Mouse (Mus musculus) midbrain, embryonic 16.5 days (tissue): Measurements from ENCODE around the gene Extl2. TPM values are rescaled to one million over a fixed set of nuclear protein-coding genes. Genes with fewer than 3 reads are reported as not detected.

Experiments
- ATAC-seq: fragments of 200-750 bp; cut with Nextera tagmentation; 2 replicates; pipeline ENCODE4 v1.8.0; 2017; ENCODE audit warnings: moderate TSS enrichment
- H3K27ac ChIP-seq: fragments of 300-500 bp; sonication (generic); 2 replicates; pipeline ENCODE4 v1.5.1; 2014; ENCODE audit warnings: mild to moderate bottlenecking, low read length, mixed read lengths
- H3K27me3 ChIP-seq: fragments of 300-500 bp; sonication (generic); 2 replicates; pipeline ENCODE4 v1.6.1; 2014; ENCODE audit warnings: low read depth, low read length, mixed read lengths; ENCODE audit not compliant: control insufficient read depth, insufficient read depth
- H3K36me3 ChIP-seq: fragments of 300-500 bp; sonication (generic); 2 replicates; pipeline ENCODE4 v1.6.1; 2014; ENCODE audit warnings: mild to moderate bottlenecking, low read length, moderate library complexity, mixed read lengths; ENCODE audit not compliant: control insufficient read depth, insufficient read depth
- H3K4me1 ChIP-seq: fragments of 300-500 bp; sonication (generic); 2 replicates; pipeline ENCODE4 v1.6.1; 2014; ENCODE audit warnings: mild to moderate bottlenecking, low read length, mixed read lengths; ENCODE audit not compliant: control insufficient read depth, insufficient read depth
- H3K4me2 ChIP-seq: fragments of 300-500 bp; sonication (generic); 2 replicates; pipeline ENCODE4 v1.6.1; 2014; ENCODE audit warnings: mild to moderate bottlenecking, low read length, mixed read lengths
- H3K4me3 ChIP-seq: fragments of 300-500 bp; sonication (generic); 2 replicates; pipeline ENCODE4 v1.5.1; 2014; ENCODE audit warnings: low read depth, mild to moderate bottlenecking, low read length, moderate library complexity, mixed read lengths
- H3K9ac ChIP-seq: fragments of 300-500 bp; sonication (generic); 2 replicates; pipeline ENCODE4 v1.6.1; 2014; ENCODE audit warnings: low read depth, low read length, mixed read lengths
- H3K9me3 ChIP-seq: fragments of 300-500 bp; sonication (generic); replicated peaks from 2 replicates; pipeline ENCODE4 v1.6.1; 2014; ENCODE audit warnings: mild to moderate bottlenecking, low read length, mixed read lengths; ENCODE audit not compliant: control insufficient read depth, poor library complexity, severe bottlenecking
- WGBS: fragments of 180-500 bp; shearing (Covaris S2); extraction: QIAGEN DNeasy Blood & Tissue Kit; methylation state at CpG from one replicate; pipeline ENCODE4 v1.1.7; 2014; 5-methylcytosine and 5-hydroxymethylcytosine counted together
- polyA plus RNA-seq: library from polyadenylated mRNA; unstranded; fragments of >200 nt; fragmentation: Nextera tagmentation; extraction: Ambion mirVana; gene quantifications from 2 replicates; pipeline ENCODE4 v1.2.1, GENCODE M21; 2015

Extl2 gene
- polyA plus RNA-seq, 1 experiment from 2014 or later = 30.1 TPM

DNA sequence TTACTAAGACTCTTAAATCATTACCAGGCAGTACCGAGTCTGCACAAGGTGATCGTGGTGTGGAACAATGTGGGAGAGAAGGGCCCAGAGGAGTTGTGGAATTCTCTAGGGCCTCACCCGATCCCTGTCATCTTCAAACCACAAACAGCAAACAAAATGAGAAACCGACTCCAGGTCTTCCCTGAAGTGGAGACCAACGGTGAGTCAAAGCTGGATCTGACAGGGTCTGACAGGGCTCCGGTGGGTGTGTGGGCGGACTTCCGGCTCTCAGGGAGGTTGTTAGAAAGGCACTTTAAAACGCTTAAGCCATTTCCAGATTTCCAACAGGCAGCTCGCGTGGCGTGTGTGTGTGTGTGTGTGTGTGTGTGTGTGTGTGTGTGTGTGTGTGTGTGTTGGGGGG is 17.0 kb downstream of the Extl2 start:
- no peaks in the 10 kb centered on the region for H3K9me3 ChIP-seq
- H3K27ac ChIP-seq = no peak overlapping the region
- no peak overlapping the region for H3K4me3 ChIP-seq
- WGBS = 91% methylated on average over 12 of the region's 12 CpGs
- no peaks in the 10 kb centered on the region for H3K27me3 ChIP-seq
- H3K9ac ChIP-seq = no peak overlapping the region
- H3K4me2 ChIP-seq = no peak overlapping the region
- no peaks in the 10 kb centered on the region; the same call in 1 of the 2 replicates for H3K36me3 ChIP-seq
- H3K4me1 ChIP-seq = no peaks in the 10 kb centered on the region
- no peak for ATAC-seq

GRCm38 (mm10) chr3:116024669-116025068 is 17.4 kb downstream of the Extl2 start:
- H3K27me3 ChIP-seq = no peaks in the 10 kb centered on the region
- H3K9ac ChIP-seq = no peak overlapping the region
- no peaks in the 10 kb centered on the region for H3K9me3 ChIP-seq
- no peak overlapping the region for H3K27ac ChIP-seq
- no peaks in the 10 kb centered on the region for H3K4me1 ChIP-seq
- WGBS = 88% methylated on average over 5 of the region's 5 CpGs
- no peak overlapping the region for H3K4me2 ChIP-seq
- ATAC-seq = no peak
- no peaks in the 10 kb centered on the region; the same call in 1 of the 2 replicates for H3K36me3 ChIP-seq
- H3K4me3 ChIP-seq = no peak overlapping the region

DNA sequence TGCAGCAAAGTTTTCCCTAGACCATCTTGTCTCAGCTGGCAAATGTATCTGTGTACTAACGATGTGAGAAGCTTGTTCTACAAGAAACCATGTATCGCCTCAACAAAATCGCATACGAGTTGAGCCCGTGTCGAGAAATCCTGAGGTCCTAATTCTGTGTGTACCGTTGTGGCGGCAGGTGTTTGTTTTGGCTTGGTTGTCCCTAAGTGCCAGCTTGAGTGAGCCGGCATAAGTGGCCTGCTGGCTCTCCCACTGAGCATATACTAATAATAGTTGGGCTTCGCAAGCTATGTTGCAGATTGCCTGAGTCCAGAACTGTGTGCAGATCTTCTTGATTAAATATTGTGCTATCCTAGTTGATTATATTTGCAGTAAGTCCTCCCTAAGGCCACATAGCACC is 18.4 kb downstream of the Extl2 start:
- Histone ChIP-seq H3K27ac (no peak overlapping the region), H3K9ac (no peak overlapping the region), H3K4me3 (no peak overlapping the region), H3K4me1 (no peaks in the 10 kb centered on the region), H3K36me3 (no peaks in the 10 kb centered on the region; the same call in 1 of the 2 replicates), H3K9me3 (no peaks in the 10 kb centered on the region), H3K4me2 (no peak overlapping the region), H3K27me3 (no peaks in the 10 kb centered on the region)
- WGBS = 86% methylated on average over 10 of the region's 10 CpGs
- no peak for ATAC-seq

DNA sequence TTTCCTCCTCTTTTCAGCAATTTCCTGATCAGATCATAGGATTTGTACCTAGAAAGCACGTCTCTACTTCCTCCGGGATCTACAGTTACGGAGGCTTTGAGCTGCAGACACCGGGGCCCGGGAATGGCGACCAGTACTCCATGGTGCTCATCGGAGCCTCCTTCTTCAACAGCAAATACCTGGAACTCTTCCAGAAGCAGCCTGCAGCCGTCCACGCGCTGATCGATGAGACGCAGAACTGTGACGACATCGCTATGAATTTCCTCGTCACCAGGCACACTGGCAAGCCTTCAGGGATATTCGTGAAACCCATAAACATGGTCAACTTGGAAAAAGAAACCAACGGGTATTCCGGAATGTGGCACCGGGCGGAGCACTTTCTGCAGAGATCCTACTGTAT is 19.7 kb downstream of the Extl2 start:
- H3K4me2 ChIP-seq = no peak overlapping the region
- no peaks in the 10 kb centered on the region for H3K4me1 ChIP-seq
- no peak overlapping the region for H3K27ac ChIP-seq
- H3K27me3 ChIP-seq = no peaks in the 10 kb centered on the region
- no peak overlapping the region for H3K9ac ChIP-seq
- H3K36me3 ChIP-seq = no peaks in the 10 kb centered on the region; the same call in 1 of the 2 replicates
- WGBS = 93% methylated on average over 20 of the region's 20 CpGs
- H3K4me3 ChIP-seq = no peak overlapping the region
- no peaks in the 10 kb centered on the region for H3K9me3 ChIP-seq
- no peak for ATAC-seq

DNA sequence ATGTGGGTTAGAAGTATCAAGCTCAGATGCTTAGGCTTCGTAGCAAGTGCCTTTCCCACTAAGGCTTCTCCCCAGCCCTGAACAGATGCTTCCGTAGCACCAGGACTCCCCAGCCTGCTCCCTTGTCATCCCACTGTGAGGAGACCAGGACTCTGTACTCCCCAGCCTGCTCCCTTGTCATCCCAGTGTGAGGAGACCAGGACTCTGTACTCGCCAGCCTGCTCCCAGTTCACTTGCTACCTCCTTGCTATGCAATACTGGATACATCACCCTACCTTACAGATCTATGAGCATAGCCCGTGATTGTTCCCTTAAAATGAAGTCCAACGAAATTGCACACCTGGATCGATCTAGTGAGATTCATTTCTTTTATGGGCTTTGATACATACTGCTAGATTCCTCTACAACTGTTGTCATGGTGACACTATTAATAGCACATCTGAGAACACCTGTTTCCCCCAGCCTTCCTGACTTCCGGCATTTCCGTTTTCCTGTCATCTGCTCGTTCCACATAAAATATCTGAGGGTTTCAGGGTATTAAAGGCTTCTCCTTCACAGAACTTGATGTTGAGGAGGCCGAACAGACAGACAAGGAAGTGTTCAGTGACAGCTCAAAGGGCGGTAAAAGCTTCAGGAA is 23.0 kb downstream of the Extl2 start:
- 70% methylated on average over 11 of the region's 11 CpGs for WGBS
- H3K9me3 ChIP-seq = no peaks in the 10 kb centered on the region
- H3K27ac ChIP-seq = no peak overlapping the region
- H3K9ac ChIP-seq = no peak overlapping the region
- no peak overlapping the region for H3K4me3 ChIP-seq
- no peaks in the 10 kb centered on the region for H3K4me1 ChIP-seq
- ATAC-seq = peak; percentile 68
- H3K27me3 ChIP-seq = no peaks in the 10 kb centered on the region
- H3K36me3 ChIP-seq = no peaks in the 10 kb centered on the region; the same call in 1 of the 2 replicates
- no peak overlapping the region for H3K4me2 ChIP-seq

DNA sequence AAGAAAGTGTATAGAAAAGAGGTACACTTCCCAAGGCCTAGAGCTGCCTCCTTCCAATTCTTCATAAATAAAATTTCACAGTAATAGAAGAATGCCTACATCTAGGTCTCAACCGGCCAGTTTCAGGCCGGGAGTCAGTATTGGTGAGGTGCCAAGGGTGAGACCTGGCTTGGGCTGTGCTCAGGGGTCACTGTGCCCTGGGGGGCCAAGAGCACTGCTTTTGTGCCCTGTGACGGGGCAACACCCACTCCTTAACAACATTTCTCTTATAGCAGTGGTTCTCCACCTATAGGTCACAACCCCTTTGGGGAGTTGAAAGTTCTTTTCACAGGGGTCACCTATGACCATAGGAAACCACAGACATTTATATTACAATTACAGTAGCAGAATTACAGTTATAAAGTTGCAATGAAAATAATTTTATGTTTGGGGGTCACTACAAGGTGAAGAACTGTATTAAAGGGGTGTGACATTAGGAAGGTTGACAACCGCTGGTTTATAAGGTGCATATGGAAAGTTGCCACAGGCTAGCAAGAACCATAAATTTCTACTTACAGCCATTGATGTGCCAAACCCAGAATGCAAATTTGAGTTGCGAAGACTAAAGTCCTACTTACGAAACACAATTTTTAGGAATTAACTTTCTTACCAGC is 26.1 kb downstream of the Extl2 start:
- no peaks in the 10 kb centered on the region for H3K9me3 ChIP-seq
- H3K36me3 ChIP-seq = no peaks in the 10 kb centered on the region
- no peak overlapping the region for H3K4me3 ChIP-seq
- ATAC-seq = peak; percentile 26; the same call in 1 of the 2 replicates
- WGBS = 54% methylated on average over 6 of the region's 6 CpGs
- H3K4me1 ChIP-seq = no peaks in the 10 kb centered on the region
- H3K4me2 ChIP-seq = no peak overlapping the region
- H3K27me3 ChIP-seq = no peaks in the 10 kb centered on the region
- H3K27ac ChIP-seq = no peak overlapping the region
- H3K9ac ChIP-seq = no peak overlapping the region

DNA sequence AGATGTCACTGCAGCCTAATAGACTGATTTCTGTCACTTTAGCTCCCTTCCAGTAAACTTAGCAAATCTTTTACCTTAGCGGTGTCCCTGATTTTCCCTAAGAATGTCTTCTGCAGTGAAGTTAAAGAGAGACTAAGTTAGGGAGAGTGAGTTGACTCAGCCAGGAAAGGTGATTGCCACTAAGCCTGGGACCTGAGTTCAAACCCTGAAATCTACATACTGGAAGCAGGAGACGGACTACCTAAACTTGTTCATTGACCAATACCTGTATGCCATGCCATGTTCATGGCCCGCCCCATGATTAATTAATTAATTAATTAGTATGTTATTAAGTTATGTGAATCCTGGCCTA is 26.6 kb downstream of the Extl2 start:
- Histone ChIP-seq H3K27ac (no peak overlapping the region), H3K9me3 (no peaks in the 10 kb centered on the region), H3K4me1 (no peaks in the 10 kb centered on the region), H3K36me3 (no peaks in the 10 kb centered on the region), H3K27me3 (no peaks in the 10 kb centered on the region), H3K4me3 (no peak overlapping the region), H3K9ac (no peak overlapping the region), H3K4me2 (no peak overlapping the region)
- 63% methylated on average over 3 of the region's 3 CpGs for WGBS
- ATAC-seq = peak; percentile 37; the same call in 1 of the 2 replicates

GRCm38 (mm10) chr3:116040776-116041175 is 33.5 kb downstream of the Extl2 start:
- no peaks in the 10 kb centered on the region for H3K9me3 ChIP-seq
- no peak for ATAC-seq
- H3K4me1 ChIP-seq = no peaks in the 10 kb centered on the region
- H3K9ac ChIP-seq = no peak overlapping the region
- no peaks in the 10 kb centered on the region for H3K27me3 ChIP-seq
- no peak overlapping the region for H3K4me3 ChIP-seq
- H3K36me3 ChIP-seq = no peaks in the 10 kb centered on the region
- no peak overlapping the region for H3K4me2 ChIP-seq
- no peak overlapping the region for H3K27ac ChIP-seq
- WGBS = 81% methylated on average over 3 of the region's 3 CpGs

- WGBS = 87% methylated on average over 2 of the region's 2 CpGs
- ATAC-seq = no peak
- Histone ChIP-seq H3K9ac (no peak overlapping the region), H3K27ac (no peak overlapping the region), H3K9me3 (no peaks in the 10 kb centered on the region), H3K36me3 (no peaks in the 10 kb centered on the region), H3K27me3 (no peaks in the 10 kb centered on the region), H3K4me1 (no peaks in the 10 kb centered on the region), H3K4me3 (no peak overlapping the region), H3K4me2 (no peak overlapping the region)
Observed at GRCm38 (mm10) chr3:116046000-116046399, 38.7 kb downstream of the Extl2 start.
